Mouse (Mus musculus) adrenal gland, adult 8-10 months (tissue): ENCODE measurements at regions not wholly inside any gene's neighbourhood (a gene's known extent, or its start where the extent isn't known, plus 50 kb on each side); places are given as distances from the start of the nearest gene placed in this dataset.

ENCODE experiments used
- DNase-seq: peaks from one replicate; pipeline ENCODE4 v3.0.0; 2022

DNA sequence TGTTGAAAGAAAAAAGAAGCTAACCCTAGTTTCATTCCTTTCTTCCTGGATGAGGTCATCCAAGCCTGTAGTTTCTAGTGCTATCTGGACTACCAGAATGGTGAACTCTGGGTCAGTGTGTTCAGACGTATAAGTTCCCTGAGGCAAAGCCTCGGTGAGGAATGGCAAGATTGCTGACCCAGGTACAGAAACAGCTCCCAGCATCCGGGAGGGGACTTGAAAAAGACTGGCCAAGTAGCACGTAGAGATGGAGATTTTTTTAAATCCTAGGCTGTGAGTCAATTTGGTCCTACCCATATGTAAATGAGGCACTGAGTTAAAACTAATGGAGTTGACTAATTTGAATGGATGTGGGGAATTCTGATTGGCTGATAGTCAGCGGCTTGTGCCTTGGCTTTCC is 55.0 kb upstream of the Gm11084 start:
- DNase-seq: no peak

DNA sequence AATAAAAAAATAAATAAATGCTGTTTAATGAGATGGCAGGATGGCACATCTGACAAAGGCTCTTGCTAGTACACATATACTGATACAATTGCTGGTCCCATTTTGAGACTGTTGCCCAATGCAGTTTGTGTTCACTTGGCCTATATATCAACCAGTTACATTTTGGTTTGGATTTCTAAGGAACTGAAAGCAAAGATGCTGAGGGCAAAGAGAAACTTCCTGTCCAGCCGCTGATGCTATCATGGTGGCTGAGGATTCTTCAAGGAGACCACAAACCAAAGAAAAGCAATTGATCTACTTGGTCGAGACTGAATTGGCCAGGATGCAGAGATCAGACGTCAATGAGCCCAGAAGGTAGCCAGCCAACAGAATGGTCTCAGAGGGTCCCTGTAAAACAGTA is 53.5 kb upstream of the Gm11084 start:
- no peak for DNase-seq

GRCm38 (mm10) chr2:73039300-73039699 is 52.8 kb upstream of the Gm11084 start:
- no peak for DNase-seq

DNA sequence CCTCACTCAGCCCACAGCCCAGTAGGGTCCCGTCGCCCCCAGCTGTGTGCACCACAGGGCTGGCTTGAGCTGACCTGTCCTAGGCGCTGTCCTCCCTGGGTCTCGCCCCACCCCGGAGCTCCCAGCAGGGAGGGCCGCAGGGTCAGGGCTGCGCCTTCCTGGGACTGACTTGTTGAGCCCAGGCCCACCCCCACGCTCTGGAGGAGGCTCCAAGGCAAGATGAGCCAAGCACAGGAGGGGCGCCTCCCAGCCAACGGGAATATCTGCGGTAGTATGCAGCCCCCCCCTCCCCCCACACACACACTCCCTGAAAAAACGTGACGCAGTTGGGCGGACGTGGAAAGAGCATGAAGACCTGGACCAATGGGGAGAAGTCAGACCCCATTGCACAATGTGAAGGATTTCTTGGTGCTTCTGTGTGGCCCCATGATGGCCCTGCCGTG is 51.8 kb upstream of the Gm11084 start:
- DNase-seq: peak; percentile 24

- no peak for DNase-seq
Measured at GRCm38 (mm10) chr2:73037266-73038046, 50.9 kb upstream of the Gm11084 start.
